In the genomic region with DNA sequence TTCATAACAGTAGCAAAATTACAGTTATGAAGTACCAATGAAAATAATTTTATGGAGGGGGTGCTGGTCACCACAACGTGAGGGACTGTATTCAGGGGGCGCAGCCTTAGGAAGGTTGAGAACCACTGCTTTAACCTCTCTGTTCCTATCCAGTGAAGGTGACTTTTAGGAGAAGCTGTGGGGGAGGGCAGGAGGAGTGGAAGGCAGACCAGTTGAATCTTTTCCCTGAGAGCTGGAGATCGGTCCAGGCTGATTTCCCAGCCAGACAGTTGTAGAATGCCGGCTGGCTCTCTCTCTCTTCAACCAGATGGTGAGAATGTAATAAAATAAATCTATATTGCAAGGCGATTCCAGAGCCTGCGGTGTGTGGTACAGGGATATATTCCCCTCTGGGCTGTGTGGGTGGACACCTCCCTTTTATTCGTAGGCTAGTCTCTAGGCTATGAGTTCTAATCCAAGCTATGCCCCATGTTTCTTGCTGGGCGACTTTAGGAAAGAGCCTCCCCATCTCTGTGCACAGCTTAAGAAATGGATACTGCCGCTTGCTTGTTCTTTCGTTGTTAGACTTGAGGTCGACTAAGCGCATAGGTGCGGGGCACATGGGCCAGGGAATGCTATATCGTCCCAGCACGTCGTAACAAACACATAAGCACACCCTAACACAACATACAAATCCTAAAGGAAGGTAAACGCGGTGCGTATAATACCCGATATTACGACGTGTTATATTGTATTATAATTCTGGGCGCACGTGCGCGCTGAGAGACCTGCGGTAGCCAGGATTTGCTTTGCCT, we compare ENCODE assay signal across 20 mouse cellular contexts. TPM values are rescaled to one million over a fixed set of nuclear protein-coding genes. Genes with fewer than 3 reads are reported as not detected.
DNase-seq lines count a peak whose midpoint lies in the region; ATAC-seq lines count a peak whose summit lies in the region.
"Had no signal": no experiment of that assay in that cellular context is flagged by ENCODE, and none has a peak within 500 bp of the region (broad histone marks: within the 10 kb centered on the region; RNA-seq: fewer than 3 reads in every experiment).

No protein-coding gene starts in this region.

- H3K4me3 ChIP-seq in heart, embryonic 15.5 days: peak overlapping the region; percentile 47
- H3K4me3 ChIP-seq in midbrain, embryonic 11.5 days (ENCODE audit: low read depth, low read length): no peak overlapping the region
- no peak overlapping the region for H3K4me3 ChIP-seq in midbrain, embryonic 13.5 days (replicated peaks)
- peak overlapping the region; percentile 17; the same call in 1 of the 2 replicates for H3K4me3 ChIP-seq in embryonic facial prominence, embryonic 14.5 days (ENCODE audit: low read depth, low read length)
- H3K4me3 ChIP-seq: intestine, embryonic 15.5 days; midbrain, embryonic 15.5 days; neural tube, embryonic 13.5 days had no signal

- no peak for DNase-seq in heart, postnatal 36 days
- peak; percentile 95 for DNase-seq in midbrain, embryonic 11.5 days (ENCODE audit: low spot score, missing footprints)
- DNase-seq in embryonic facial prominence, embryonic 14.5 days (ENCODE audit: low spot score): no peak
- peak; percentile 17 for DNase-seq in lung, postnatal 36 days
- no peak for DNase-seq in thymus, postnatal 36 days
- no peak for DNase-seq in adrenal gland, postnatal 36 days
- DNase-seq: cerebellum, adult 18-20 months; kidney, postnatal 25 days; spleen, adult 18-20 months had no signal

- H3K4me1 ChIP-seq in heart, embryonic 15.5 days (replicated peaks): peaks cover 30% of the 10 kb centered on the region; the same call in 1 of the 2 replicates
- H3K4me1 ChIP-seq in midbrain, embryonic 11.5 days (ENCODE audit: control insufficient read depth, insufficient read depth, low read length): no peaks in the 10 kb centered on the region
- no peaks in the 10 kb centered on the region for H3K4me1 ChIP-seq in midbrain, embryonic 13.5 days (replicated peaks)
- H3K4me1 ChIP-seq in embryonic facial prominence, embryonic 14.5 days (ENCODE audit: control insufficient read depth, insufficient read depth, low read length): no peaks in the 10 kb centered on the region
- H3K4me1 ChIP-seq: intestine, embryonic 15.5 days; midbrain, embryonic 15.5 days; neural tube, embryonic 13.5 days had no signal

- WGBS in heart, embryonic 15.5 days: 6% methylated on average over 27 of the region's 27 CpGs
- 2% methylated on average over 27 of the region's 27 CpGs for WGBS in midbrain, embryonic 11.5 days
- WGBS in midbrain, embryonic 13.5 days: 1% methylated on average over 27 of the region's 27 CpGs
- under 1% methylated on average over 27 of the region's 27 CpGs for WGBS in embryonic facial prominence, embryonic 14.5 days

- H3K27ac ChIP-seq in heart, embryonic 15.5 days: peak overlapping the region; percentile 48
- H3K27ac ChIP-seq in midbrain, embryonic 11.5 days (ENCODE audit: low read depth, low read length): no peak overlapping the region
- no peak overlapping the region for H3K27ac ChIP-seq in midbrain, embryonic 13.5 days
- no peak overlapping the region for H3K27ac ChIP-seq in embryonic facial prominence, embryonic 14.5 days (replicated peaks; ENCODE audit: low read depth, low read length)
- H3K27ac ChIP-seq: intestine, embryonic 15.5 days; midbrain, embryonic 15.5 days; neural tube, embryonic 13.5 days had no signal

- no peaks in the 10 kb centered on the region for H3K36me3 ChIP-seq in heart, embryonic 15.5 days
- H3K36me3 ChIP-seq in midbrain, embryonic 11.5 days (ENCODE audit: control insufficient read depth, insufficient read depth, low read length): no peaks in the 10 kb centered on the region
- no peaks in the 10 kb centered on the region for H3K36me3 ChIP-seq in midbrain, embryonic 13.5 days
- no peaks in the 10 kb centered on the region for H3K36me3 ChIP-seq in embryonic facial prominence, embryonic 14.5 days (ENCODE audit: control insufficient read depth, insufficient read depth, low read length)
- H3K36me3 ChIP-seq: intestine, embryonic 15.5 days; midbrain, embryonic 15.5 days; neural tube, embryonic 13.5 days had no signal

- H3K9ac ChIP-seq in heart, embryonic 15.5 days: peak overlapping the region; percentile 60
- no peak overlapping the region for H3K9ac ChIP-seq in midbrain, embryonic 11.5 days (ENCODE audit: low read length)
- H3K9ac ChIP-seq in midbrain, embryonic 13.5 days (replicated peaks): no peak overlapping the region
- H3K9ac ChIP-seq in embryonic facial prominence, embryonic 14.5 days (ENCODE audit: low read depth, low read length): no peak overlapping the region
- H3K9ac ChIP-seq: intestine, embryonic 15.5 days; midbrain, embryonic 15.5 days; neural tube, embryonic 13.5 days had no signal

- no peak for ATAC-seq in heart, embryonic 15.5 days (replicated peaks; ENCODE audit: insufficient number of reproducible peaks, insufficient read depth, low FRiP score, low read depth)
- ATAC-seq in midbrain, embryonic 11.5 days (ENCODE audit: low FRiP score): no peak
- no peak for ATAC-seq in midbrain, embryonic 13.5 days
- ATAC-seq in embryonic facial prominence, embryonic 14.5 days (ENCODE audit: low read depth): no peak
- ATAC-seq: intestine, embryonic 15.5 days; midbrain, embryonic 15.5 days; Patski had no signal

- no peaks in the 10 kb centered on the region for H3K9me3 ChIP-seq in heart, embryonic 15.5 days (replicated peaks)
- H3K9me3 ChIP-seq in midbrain, embryonic 11.5 days (ENCODE audit: control insufficient read depth, low read length): no peaks in the 10 kb centered on the region; the same call in 1 of the 2 replicates
- no peaks in the 10 kb centered on the region for H3K9me3 ChIP-seq in midbrain, embryonic 13.5 days
- H3K9me3 ChIP-seq in embryonic facial prominence, embryonic 14.5 days (ENCODE audit: control insufficient read depth, low read length): no peaks in the 10 kb centered on the region
- H3K9me3 ChIP-seq: intestine, embryonic 15.5 days; midbrain, embryonic 15.5 days; neural tube, embryonic 13.5 days had no signal

- intact Hi-C loops in heart, postnatal 36 days (cut with DNase I): no loop called here

- peaks cover 95% of the 10 kb centered on the region for H3K27me3 ChIP-seq in heart, embryonic 15.5 days
- peaks cover 100% of the 10 kb centered on the region for H3K27me3 ChIP-seq in midbrain, embryonic 11.5 days (ENCODE audit: control insufficient read depth, insufficient read depth, low read length)
- H3K27me3 ChIP-seq in midbrain, embryonic 13.5 days: peaks cover 100% of the 10 kb centered on the region
- peaks cover 99% of the 10 kb centered on the region for H3K27me3 ChIP-seq in embryonic facial prominence, embryonic 14.5 days (replicated peaks; ENCODE audit: control insufficient read depth, insufficient read depth, low read length)

- H3K4me2 ChIP-seq in heart, embryonic 15.5 days: peak overlapping the region; percentile 72
- no peak overlapping the region for H3K4me2 ChIP-seq in midbrain, embryonic 11.5 days
- H3K4me2 ChIP-seq in midbrain, embryonic 13.5 days (replicated peaks): no peak overlapping the region
- no peak overlapping the region for H3K4me2 ChIP-seq in embryonic facial prominence, embryonic 14.5 days (ENCODE audit: low read depth, low read length)
- H3K4me2 ChIP-seq: intestine, embryonic 15.5 days; midbrain, embryonic 15.5 days; neural tube, embryonic 13.5 days had no signal

RNA-seq across cellular contexts. Expression of gene Tbx5, which starts 29.7 kb away (rescaled TPM):
- 30.1 and 33.8 TPM in 2 replicates for polyA plus RNA-seq in heart, embryonic 15.5 days (2015; fragmentation: Nextera tagmentation; extraction: Ambion mirVana)
- total RNA-seq in heart, postnatal 36 days (2021): 10 to 100 TPM; 26.5 to 40.1 TPM
- not detected in 2 replicates for polyA plus RNA-seq in midbrain, embryonic 11.5 days (2014; fragmentation: Nextera tagmentation; extraction: Ambion mirVana)
- polyA plus RNA-seq in midbrain, embryonic 13.5 days (2015; fragmentation: Nextera tagmentation; extraction: Ambion mirVana): not detected in 2 replicates
- polyA plus RNA-seq in embryonic facial prominence, embryonic 14.5 days (2014; fragmentation: Nextera tagmentation; extraction: Ambion mirVana): 0.24 and 1.5 TPM in 2 replicates
- under 1 TPM; 0.26 to 0.30 TPM for total RNA-seq in adrenal gland, postnatal 36 days (2021)
- total RNA-seq: granulocyte monocyte progenitor cell, adult 5-6 weeks; layer of hippocampus, postnatal 14 days; left cerebral cortex, postnatal 25 days had no signal
- polyA plus RNA-seq: cortical plate, adult 2 months; liver, embryonic 16.5 days; Patski had no signal

Comparison
In these comparisons a context has a peak if more than half of its experiments do, and no peak if none do; other contexts are left out.
1. H3K4me3 ChIP-seq: peak in heart, embryonic 15.5 days (single experiment) and embryonic facial prominence, embryonic 14.5 days (single experiment); none in midbrain, embryonic 11.5 days (single experiment) and midbrain, embryonic 13.5 days (single experiment).
2. DNase-seq: peak in midbrain, embryonic 11.5 days (single experiment) and lung, postnatal 36 days (single experiment); none in heart, postnatal 36 days (0 of 2), embryonic facial prominence, embryonic 14.5 days (single experiment), thymus, postnatal 36 days (0 of 2) and adrenal gland, postnatal 36 days (0 of 2).
3. RNA of gene Tbx5, which starts 29.7 kb away (polyA plus RNA-seq): 30.1 to 33.8 TPM in heart, embryonic 15.5 days; 0.24 to 1.5 TPM in embryonic facial prominence, embryonic 14.5 days, not detected in midbrain, embryonic 13.5 days and not detected in midbrain, embryonic 11.5 days; every median in the first group is over 10 times any median in the second.